Mouse (Mus musculus) cerebellum, postnatal 10 days (tissue): ENCODE results near the gene Spa17.

Experiments used
- DNase-seq, 2 experiments: peaks; one replicate each; pipeline ENCODE4 v3.0.0; 2021; ENCODE audit warnings: mixed read lengths in 2 of 2

Gene Spa17

DNA sequence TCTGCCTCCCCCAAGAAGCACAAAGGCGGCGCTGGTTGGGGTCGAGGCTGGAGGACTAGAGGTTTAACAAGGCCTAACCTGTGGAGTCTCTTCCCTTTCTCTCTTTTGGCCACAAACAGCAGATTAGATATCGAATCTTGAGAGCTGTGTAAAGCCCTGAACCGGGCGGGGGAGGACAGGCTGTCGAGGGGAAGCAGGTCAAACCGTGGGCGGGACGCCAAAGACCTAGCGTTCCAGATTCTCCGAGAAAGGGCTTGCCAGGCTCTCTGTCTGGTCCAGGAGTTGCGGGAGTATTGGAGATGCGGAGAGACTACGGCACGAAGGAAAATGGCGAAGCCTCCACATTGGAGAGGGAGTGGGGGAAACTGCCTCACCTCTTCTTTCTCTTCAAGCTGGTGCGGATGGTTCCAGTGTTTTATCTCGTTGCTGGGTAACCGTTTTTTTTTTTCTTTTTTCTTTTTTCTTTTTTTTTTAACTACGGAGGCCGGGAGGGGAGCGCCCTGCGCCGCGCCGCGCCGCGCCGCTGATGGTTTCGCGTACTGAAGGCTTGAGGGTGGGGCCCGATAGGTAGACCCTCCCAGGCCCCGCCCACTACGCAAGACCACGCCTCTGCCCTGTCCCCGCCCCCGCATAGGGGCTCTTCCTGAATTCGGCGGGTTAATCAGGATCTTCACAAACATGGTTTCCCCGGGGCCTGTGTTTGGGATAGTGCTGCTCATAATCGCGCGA lies at the start of gene Spa17:
Gene Spa17 (minus strand): TSS at position 541 of the 729 bp plus-strand sequence.
- DNase-seq: peak; percentile 94 to 96

DNA sequence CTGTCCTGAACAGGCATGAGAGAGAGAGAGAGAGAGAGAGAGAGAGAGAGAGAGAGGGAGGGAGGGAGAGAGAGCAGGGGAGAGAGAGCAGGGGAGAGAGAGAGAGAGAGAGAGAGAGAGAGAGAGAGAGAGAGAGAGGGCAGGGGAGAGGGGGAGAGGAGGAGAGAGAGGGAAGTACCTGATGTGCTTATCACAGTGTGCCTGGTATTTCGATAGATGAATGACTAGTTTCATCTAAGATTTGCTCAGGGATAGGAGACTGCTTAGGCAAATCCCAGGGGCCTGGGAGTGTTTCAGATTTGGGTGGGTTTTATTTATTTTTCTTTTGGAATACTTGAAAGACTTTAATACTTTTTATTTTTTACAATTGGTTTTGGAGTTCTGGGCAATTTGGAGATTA lies 49.7 kb upstream of the Spa17 start:
- DNase-seq: no peak

DNA sequence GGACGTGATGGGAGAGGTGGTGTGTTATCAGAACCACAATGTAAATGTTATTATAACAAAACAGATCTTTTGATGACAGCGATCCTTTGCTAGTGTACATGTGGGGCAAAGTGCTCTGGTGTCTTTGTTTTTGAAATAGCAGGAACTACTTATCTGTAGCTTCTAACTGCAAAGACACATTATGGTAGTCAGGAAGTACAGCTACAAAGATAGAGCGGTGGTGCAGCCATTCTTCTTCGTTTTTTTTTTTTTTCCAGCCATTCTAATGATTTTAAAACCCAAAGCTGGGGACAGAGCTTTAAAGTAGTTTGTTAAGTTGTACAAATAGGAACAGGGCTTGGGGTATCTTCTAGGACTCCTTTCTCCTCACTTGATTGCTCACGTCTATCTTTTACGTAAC lies 45.9 kb upstream of the Spa17 start:
- DNase-seq: no peak

DNA sequence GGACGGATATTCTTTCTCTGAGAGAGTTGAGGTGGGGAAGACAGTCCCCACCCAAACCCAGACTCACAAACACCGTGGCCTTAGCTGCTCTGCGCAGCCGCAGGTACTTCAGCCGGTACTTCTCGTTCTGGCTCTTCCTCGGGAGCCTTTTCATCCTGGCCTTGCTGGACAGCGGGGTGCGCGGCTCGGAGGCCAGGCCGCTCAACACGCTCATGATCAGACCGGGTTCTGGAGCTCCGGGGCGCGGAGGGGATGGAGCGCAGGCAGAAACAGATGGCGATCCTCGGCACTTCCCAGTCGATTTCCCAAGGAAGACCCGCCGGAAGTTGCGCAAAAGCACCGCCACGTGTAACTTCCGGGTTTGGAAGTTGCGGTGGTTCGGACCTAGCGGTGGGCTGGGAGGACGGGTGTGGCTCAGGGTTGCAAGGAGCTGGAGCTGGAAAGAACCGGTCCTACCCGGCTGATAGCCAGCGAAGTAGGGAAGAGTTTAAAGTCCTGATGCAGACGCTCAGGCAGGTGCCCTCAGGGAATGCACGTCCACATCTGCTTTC lies 43.5 kb upstream of the Spa17 start, which contains the start of gene Tbrg1:
Gene Tbrg1 (minus strand): TSS at position 382 of the 551 bp plus-strand sequence.
- DNase-seq: peak; percentile 84 to 86

DNA sequence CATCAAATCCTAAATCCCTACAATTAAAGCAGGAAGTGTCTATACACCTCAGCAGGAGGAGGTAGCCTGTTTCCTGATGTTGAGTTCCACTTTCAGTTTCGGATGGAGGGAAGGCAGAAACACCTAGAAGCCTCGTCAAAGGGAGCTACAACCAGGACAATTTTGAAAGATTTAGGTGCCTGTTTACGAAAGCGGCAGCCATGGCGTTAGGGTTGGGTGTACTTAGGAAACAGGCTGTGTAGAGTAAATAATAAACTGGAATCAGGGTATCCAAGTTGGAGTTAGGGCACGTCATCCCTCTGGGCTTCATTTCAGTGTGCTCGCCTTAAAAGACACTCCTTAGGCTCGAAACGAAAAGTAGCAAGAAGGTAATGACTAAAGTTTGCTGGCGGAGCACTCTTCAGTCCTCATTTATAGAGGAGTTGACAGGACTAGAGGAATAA lies 42.9 kb upstream of the Spa17 start:
- peak in 1 of 2 experiments; percentile 5 for DNase-seq

DNA sequence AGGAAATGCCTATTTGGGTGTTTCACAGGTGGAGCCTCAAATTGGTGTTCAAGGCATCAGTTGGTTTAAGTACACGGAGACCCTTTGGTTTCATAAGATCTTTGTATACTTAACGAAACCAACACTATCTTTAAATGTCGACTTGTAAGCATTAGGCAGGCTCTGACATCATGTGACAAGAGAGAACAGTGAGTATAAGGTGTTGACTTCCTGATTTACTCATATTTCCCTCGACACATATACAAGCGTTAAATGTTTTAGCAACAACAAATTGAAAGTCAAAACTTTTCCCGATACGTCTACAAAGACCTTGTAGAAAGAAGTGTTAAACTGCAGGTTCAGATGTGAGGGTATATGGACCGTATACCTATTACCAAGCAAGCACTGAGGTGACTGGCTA lies 42.4 kb upstream of the Spa17 start:
- no peak for DNase-seq

DNA sequence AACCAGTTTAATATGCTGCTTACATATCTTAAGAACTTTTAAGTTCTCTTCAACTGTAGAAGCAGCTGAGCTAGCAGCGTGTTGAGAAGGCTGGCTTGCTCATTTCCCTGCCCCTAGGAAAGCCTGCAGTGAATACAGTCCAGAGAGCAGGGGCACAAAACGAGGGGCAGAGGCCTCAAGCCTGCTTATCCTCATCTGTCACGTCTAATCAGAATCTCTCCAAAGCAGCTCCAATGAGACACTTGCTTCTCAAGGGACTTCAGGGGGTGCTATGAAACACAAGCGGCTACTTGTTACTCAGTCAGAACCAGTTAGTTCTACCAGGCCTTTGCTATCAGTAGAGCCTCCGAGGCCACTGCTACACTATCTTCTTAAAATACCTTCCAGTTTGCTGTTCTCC lies 40.3 kb upstream of the Spa17 start:
- DNase-seq: no peak

DNA sequence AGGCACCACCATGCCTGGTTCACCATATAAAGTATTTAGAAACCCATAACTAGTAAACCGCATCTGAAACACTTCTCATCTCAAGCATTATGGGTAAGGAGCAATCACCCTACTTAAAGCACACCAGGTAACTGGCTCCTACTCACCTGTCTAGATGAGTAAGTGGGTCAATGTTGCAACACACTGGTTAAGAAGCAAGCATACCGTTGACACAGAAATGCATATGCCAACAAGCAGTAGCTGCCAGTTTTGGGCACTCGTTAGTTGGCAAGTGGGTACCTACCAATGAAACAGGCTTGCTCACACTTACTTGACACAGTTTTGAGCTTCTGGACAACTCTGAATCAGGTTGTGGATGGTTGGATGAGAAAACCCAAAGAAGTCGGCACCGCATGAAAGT lies 37.1 kb upstream of the Spa17 start:
- no peak for DNase-seq

DNA sequence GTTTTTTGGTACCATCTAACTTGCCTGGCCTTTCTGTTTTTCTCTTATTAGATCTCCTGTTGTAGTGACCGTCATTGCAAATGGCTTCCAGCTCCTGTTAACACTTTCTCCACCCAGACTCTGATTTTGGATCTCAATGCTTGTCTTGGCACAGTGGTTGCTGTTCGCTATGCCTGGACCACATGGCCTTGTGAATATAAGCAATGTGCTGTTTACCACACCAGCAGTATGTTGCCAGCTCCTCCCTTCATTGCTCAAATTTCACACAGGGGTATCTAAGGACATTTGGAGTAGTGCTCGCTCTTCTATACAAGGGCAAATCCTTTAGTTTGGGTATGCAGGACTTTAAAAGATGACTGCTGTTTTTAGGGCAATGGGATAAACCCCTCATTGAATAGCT lies 32.7 kb upstream of the Spa17 start:
- no peak for DNase-seq

DNA sequence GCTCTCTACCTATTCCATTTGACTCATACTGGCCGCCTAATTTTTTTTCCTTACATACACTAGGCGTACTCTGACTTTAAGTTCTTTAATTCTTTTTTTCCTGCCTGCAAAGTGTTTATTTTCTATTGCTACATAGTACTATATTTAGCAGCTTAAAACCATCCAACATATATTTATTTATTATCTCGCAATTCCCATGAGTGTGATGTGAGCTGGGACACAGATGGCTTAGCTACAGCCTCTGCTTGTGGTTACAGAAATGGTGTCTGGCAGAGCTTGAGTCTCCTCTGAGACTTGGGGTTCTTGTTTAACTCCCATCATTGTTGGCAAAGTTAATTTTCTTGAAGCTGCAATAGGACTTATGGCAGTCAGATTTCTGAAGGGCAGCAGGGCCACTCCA lies 25.2 kb upstream of the Spa17 start:
- DNase-seq: no peak

DNA sequence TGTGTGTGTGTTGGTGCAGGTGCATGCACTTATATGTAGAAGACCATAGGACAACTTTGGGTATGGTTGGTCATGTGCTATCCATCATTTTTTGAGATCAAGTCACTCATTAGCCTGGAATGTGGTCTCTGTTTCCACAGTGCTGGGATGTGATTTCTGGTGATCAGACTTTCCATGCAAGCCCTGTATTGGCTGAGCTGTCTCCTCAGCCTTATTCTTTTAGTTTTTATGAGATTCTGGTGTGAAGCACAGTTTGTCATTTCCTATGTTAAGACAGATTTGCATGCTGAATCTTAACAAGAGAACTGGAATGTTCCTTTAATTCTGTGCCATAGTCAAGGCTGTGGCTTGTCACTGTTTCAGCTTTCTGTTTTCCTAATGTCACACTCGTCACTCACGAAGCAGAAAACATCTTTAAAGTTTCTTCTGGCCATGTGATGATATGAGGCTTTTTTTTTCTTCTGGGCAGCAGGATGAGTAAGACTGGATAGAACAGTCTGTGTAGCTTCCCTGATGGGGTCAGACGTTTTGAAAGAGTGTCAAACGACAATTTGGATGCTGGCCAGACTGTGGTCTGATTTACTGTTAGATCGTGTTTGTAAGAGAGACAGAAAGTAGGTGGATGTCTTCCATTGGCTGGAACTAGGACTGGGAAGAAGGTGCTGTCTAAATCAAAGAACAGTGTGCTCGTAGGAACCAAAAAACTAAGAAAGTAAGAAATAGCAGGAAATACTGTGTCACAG lies 23.4 kb upstream of the Spa17 start:
- DNase-seq: no peak

DNA sequence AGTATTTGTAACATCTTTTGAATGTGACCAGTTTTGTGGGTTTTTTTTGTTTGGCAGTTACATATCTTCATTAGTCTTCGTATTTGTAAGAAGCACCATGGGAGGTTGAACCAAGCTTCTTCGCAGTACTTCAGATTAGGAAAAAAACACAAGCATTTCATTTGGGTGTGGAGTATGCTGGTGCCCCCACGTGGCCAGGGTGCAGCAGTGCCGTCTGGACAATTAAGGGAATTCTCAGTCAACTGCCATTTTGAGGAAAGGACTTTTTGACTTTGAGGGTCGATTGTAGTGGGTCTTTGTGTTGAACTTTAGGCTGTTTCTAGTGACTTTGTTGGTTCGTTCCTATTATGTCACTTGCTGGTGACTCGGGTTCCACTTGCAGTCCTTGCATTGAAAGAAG lies 22.8 kb upstream of the Spa17 start:
- DNase-seq: peak; percentile 77 to 80

DNA sequence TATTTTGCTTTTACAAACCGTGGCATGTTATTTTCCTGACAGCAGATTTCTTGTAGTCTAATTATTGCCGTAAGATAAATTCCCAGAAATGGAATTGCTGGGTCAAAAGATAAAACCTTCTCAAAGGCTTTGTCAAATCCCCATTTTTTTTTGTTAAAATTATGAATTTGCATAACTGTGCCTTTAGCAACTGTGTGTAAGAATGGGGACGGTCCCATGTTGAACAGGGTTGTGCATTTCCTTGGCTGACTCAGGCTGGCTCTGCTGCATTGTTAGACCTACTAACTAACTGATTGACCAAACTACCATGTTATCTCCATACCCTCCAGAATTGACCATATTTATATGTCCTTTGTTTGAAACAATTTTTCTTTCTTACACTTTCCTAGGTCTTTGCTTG lies 20.7 kb upstream of the Spa17 start:
- no peak for DNase-seq

DNA sequence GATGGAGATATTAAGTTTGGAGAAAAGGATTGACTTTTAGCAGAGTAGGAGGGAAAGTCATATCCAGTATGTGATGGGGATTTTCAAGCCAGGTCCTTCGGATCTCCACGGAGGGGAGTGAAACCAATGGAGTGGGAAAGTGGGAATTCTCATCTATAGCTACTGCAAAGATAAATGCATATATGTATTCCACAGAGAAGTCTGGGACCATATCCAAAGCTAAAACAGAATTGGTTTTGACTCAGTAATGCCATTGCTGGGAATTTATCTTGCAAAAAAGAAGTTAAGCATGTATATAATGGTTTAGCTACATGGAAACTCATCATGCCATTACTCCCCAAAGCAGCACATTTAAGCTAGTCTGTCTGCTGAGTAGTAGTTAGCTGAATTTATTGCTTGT lies 18.8 kb upstream of the Spa17 start:
- DNase-seq: no peak

DNA sequence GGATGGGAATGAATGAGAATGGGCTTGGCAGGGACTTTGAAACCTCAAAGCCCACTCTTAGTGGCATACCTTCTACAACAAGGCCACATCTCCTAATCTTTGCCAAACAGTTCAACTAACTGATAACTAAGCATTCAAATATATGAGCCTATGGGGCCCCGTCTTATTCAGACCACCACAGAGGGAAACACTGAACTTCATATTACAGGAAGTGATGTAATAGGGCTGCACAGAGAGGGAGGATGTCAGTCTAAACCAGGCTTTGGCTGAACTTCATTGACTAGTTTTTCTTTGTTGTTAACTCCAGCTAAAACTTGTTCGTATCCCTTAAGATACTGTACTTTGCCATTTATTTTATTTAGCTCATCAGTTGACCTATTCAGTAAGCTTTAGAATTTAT lies 16.4 kb upstream of the Spa17 start:
- DNase-seq: no peak

DNA sequence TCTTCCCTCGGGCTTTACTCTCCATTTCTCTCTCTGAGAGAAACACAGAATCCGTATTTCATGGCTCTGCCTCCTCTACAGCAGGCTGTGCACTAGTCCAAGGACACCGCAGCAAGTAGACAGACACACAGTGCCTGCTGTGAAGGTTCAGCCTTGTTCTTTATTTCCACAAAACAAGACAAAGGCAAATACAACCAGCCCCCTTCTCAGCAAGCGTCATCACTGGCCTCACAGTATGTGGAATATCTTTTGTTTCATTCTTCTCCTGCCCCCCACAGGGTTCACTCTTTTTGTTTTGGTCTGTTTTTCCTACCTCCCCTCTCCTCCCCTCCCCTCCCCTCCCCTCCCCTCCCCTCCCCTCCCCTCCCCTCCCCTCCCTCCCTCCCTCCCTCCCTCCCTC lies 15.1 kb upstream of the Spa17 start:
- no peak for DNase-seq

DNA sequence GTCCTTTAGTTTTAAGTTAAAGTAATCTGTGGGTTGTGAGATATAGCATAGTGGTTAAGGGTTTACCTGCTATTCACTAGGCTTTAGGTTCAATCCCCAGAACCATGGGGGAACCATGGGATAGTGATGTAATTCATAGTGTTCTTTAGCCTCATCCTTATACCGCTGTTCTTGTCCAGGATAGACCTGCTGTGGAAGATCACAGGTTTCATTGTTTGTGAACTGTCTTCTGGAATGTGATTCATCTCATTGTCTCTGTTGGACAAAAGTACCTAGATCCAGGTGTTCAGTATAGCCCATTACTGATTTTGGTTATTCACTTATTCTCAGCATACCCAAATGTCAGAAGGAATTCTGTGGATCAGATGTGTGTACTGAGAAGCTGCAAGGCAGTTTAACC lies 13.7 kb upstream of the Spa17 start:
- no peak for DNase-seq

DNA sequence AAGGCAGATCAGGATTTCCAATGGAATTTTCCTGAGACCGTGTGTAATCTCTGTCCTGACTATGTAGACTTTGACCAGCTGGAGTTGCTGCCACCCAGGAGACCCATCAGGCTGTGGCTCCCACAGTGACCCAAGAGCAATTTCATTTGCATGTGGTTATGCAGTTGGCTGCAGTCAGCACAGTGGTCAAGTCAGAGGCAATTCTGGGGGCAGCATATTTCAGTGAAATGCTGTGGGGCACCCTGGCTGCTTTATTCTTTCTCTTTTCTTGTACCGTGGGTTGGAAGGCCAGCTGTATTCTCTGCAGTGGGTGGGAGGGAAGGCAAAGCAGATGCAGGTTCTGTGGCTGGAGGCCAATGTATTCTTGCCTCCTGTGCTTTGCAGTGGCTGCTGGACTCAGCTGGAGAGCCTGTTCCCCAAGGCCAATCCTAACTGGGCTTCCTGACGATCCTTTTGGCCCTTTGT lies 12.6 kb upstream of the Spa17 start:
- DNase-seq: peak; percentile 28 to 36

DNA sequence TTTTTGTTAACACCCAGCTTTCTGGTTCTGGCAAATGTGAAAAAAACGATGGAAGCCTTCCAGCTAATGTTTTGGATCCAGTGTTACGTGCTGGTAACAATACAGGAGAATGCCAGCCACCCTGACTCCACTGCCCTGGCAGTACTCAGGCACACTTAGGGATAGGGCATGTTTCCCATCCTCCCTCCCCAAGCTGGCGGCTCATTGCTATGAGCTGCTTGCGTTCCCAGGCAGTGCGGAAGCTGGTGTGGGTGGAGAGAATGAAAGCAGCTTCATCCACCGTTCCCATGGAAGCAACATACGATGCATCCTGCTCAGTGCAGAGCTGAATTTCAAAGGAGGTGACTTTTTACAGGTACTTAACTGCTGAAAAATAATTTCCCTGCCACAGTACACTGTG lies 12.1 kb upstream of the Spa17 start:
- DNase-seq: peak; percentile 71 to 75

DNA sequence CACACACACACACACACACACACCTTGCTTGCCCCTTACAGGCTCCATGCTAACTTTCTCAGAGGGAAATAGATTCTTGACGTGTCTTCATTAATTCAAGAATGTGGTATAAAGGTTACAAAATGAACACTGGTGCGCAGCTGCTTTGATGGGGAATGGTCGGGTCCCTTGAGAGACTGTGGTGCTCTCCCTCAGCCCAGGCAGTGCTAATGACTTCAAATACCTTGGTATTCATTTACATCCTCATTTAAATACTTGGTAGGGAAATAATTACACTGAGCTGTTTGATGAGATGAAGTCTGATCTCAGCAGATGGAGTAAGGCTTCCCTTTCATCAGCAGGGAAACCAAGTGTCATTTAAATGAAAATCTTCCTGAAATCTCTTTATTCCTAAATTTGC lies 11.6 kb upstream of the Spa17 start:
- DNase-seq: no peak

DNA sequence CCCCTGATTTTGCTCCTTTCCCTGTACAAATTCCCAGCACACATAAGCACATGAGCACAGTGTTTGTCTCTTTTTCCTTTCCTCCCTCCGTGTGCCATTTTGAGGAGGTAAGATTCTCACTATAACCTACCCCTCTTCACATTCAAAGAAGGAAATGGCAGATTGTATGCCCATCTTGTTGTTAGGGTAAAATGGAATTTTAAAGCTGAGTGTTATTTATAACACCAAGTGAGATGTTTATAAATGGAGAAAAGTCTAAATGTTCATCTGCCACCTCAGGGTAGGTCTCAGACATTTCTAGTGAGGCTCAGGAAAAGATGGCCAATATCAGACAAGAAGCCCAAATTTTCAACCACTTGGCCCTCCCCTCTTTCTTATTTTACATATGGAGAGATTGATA lies 11.0 kb upstream of the Spa17 start:
- DNase-seq: no peak

DNA sequence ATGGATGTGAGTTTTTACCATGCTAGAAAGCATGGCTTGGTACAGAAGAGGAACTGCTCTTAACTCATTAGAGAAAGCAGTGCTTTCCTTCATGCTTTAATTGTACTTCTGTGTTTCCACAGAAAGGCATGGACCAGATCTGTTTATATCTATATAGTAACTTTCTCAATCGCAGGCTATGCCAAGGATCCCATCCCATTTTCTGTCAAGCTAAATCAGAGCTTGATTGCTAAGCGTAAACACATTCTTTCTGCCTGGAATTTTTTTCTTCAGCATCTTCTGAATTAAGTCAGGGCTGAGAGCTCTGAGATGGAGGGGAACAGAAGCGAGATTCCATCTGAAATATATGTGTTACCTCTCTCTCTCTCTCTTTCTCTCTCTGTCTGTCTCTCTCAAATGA lies 10.5 kb upstream of the Spa17 start:
- no peak for DNase-seq

DNA sequence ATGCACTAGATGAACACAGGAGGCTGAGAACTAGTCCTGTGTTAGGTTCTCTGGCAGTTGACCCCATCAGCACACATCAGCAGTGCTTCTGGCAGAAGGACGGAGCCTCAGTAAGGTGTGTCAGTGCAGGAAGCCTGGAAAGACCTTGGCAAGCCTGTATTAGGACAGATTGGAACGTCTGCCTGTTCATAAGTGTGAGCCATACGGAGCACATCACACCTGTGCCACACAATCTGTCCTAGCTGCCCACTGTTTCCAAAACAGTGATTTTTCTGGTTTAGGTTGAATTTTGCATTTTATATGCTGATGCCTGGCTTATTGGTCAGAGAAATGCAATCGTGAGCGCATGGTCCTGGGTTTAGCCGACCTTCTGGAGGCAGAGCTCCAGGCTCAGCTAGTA lies 7.8 kb upstream of the Spa17 start:
- DNase-seq: peak; percentile 59 to 66

DNA sequence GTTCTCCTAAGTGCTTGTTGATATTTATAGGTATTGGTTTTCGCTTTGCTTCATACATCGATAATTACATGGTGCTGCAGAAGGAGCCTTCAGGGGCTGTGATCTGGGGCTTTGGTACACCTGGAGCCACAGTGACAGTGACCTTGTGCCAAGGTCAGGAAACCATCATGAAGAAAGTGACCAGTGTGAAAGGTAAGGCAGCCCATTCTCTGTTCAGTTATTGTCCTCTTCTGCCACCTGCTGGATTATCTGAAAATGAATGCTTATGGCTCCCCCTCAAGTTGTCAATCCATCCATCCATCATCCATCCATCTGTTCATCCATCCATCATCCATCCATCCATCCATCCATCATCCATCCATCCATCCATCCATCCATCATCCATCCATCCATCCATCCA lies 3.2 kb upstream of the Spa17 start:
- peak; percentile 60 to 80 for DNase-seq
